Mouse (Mus musculus) brain, embryonic 14.5 days (tissue): ENCODE measurements around the gene Hist1h3g.

Experiments used
- CTCF ChIP-seq: fragments of 200-500 bp; IDR thresholded peaks from 2 replicates; pipeline ENCODE4 v1.5.1; 2012; ENCODE audit warnings: inconsistent platforms, mild to moderate bottlenecking, moderate library complexity, borderline replicate concordance; ENCODE audit not compliant: insufficient read depth, insufficient read length; ENCODE audit errors: extremely low read depth
- POLR2A ChIP-seq: fragments of 200-500 bp; IDR thresholded peaks from 2 replicates; pipeline ENCODE4 v1.6.1; 2012; ENCODE audit warnings: mild to moderate bottlenecking, inconsistent platforms, borderline replicate concordance; ENCODE audit not compliant: poor library complexity, insufficient read depth, insufficient read length, severe bottlenecking; ENCODE audit errors: extremely low read depth

- no peak for TF ChIP-seq POLR2A
- no peak for TF ChIP-seq CTCF
These were observed 13.5 kb upstream of the Hist1h3g start for GRCm38 (mm10) chr13:23521703-23522102.
